Mouse (Mus musculus): ENCODE results near the gene Timp4. TPM values are rescaled to one million over a fixed set of nuclear protein-coding genes. Genes with fewer than 3 reads are reported as not detected.

The Timp4 gene
- polyA plus RNA-seq, 1 experiment from 2014 or later: 0.05 TPM

DNA sequence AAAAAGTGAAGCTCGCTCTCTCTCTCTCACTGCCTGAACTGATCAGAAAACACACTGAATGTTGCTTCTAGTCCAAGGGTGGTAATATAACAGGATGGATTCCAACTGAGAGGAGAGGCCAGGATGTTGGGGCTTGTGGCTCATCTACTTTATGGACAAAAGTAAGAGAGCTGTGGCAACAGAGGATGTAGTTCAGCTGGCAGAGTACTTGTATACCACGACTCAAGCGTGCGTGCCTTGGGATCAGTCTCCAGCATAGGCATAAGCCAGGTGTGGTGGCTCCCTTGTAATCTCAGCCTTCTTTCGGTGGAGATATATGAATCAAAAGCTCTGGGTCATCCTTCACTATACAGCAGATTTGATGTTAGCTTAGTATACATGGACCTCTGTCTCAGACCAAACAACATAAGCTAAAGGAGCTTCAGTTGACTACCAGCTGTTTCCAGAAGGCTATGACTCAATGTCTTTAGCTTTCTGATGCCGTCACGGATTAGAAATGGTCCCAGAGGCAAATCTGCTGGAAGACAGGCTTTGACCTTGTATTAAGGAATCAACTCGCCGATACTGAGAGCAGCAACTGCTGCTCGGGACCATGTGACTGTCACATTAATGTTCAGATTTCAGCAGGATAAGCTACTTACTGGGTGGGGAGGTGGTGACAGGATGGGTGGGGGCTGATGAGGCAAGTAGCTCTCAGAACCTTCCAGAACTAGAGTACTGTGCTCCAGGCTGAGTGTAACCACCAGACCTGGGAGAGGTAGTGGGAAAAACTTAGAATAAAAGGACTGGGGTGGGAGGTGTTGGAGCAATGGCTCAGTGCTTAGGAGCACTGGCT, 16.8 kb upstream of the Timp4 start:
- DNase-seq (ENCODE audit: low spot score, missing footprints) (peak; percentile 66), ATAC-seq (ENCODE audit: low FRiP score) (no peak)
- Histone ChIP-seq H3K9me3 (ENCODE audit: control insufficient read depth, low read length) (no peaks in the 10 kb centered on the region), H3K4me3 (ENCODE audit: low read depth, low read length) (no peak overlapping the region), H3K36me3 (ENCODE audit: control insufficient read depth, insufficient read depth, low read length) (no peaks in the 10 kb centered on the region), H3K9ac (ENCODE audit: low read length) (no peak overlapping the region), H3K27me3 (ENCODE audit: control insufficient read depth, insufficient read depth, low read length) (no peaks in the 10 kb centered on the region), H3K4me1 (ENCODE audit: control insufficient read depth, insufficient read depth, low read length) (peaks cover 3% of the 10 kb centered on the region; the same call in 1 of the 2 replicates), H3K4me2 (no peak overlapping the region), H3K27ac (ENCODE audit: low read depth, low read length) (no peak overlapping the region)
- WGBS: 87% methylated on average over 10 of the region's 10 CpGs

DNA sequence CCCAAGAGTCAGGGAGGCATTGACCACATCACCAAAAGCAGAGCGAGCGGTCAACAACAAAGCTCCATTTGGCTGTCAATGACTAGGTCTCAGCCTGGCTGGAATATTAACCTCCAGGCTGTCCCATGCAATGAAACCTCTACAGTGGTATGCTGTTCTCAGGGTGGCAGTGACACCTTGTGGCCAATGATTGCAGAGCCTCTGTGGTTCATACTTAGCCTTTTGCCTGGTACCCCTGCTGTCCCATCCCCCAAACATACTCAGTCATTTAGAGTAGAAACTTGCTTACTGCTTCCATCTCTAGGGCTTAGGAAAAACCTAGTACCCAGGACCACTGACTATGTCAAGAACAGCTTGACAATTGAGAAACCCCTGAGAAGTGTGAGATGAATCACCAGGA, 15.9 kb upstream of the Timp4 start:
- Histone ChIP-seq H3K4me3 (ENCODE audit: low read depth, low read length) (no peak overlapping the region), H3K27me3 (ENCODE audit: control insufficient read depth, insufficient read depth, low read length) (no peaks in the 10 kb centered on the region), H3K27ac (ENCODE audit: low read depth, low read length) (no peak overlapping the region), H3K4me1 (ENCODE audit: control insufficient read depth, insufficient read depth, low read length) (peaks cover 3% of the 10 kb centered on the region; the same call in 1 of the 2 replicates), H3K36me3 (ENCODE audit: control insufficient read depth, insufficient read depth, low read length) (no peaks in the 10 kb centered on the region), H3K9ac (ENCODE audit: low read length) (no peak overlapping the region), H3K9me3 (ENCODE audit: control insufficient read depth, low read length) (no peaks in the 10 kb centered on the region), H3K4me2 (no peak overlapping the region)
- DNase-seq (ENCODE audit: low spot score, missing footprints) (peak; percentile 94), ATAC-seq (ENCODE audit: low FRiP score) (peak; percentile 65; the same call in 1 of the 2 replicates)
- WGBS: 52% methylated on average over 2 of the region's 2 CpGs

DNA sequence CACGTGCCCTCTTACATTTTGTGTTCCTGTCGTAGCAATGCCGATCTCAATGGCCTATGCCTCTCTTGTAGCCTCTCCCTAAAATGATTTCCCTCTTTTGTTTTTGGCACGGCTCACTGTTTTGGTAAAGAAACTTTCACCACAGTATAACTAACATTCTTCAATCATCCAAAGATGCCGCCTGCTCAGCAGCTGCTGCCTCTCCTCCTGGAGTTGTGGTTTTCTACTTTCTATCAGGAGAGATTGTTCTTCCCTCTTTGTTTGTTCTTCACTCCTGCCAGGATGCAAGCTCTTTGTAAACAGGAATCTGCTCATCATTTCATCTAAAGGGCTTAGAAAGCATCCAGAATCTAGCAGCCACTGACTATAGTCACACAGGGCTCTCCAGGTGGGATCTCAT, 14.8 kb upstream of the Timp4 start:
- ATAC-seq (ENCODE audit: low FRiP score) (no peak), DNase-seq (ENCODE audit: low spot score, missing footprints) (no peak)
- Histone ChIP-seq H3K27me3 (ENCODE audit: control insufficient read depth, insufficient read depth, low read length) (no peaks in the 10 kb centered on the region), H3K9me3 (ENCODE audit: control insufficient read depth, low read length) (no peaks in the 10 kb centered on the region), H3K27ac (ENCODE audit: low read depth, low read length) (no peak overlapping the region), H3K4me1 (ENCODE audit: control insufficient read depth, insufficient read depth, low read length) (peaks cover 3% of the 10 kb centered on the region; the same call in 1 of the 2 replicates), H3K4me3 (ENCODE audit: low read depth, low read length) (no peak overlapping the region), H3K36me3 (ENCODE audit: control insufficient read depth, insufficient read depth, low read length) (no peaks in the 10 kb centered on the region), H3K9ac (ENCODE audit: low read length) (no peak overlapping the region), H3K4me2 (no peak overlapping the region)
- WGBS: 88% methylated on average over 5 of the region's 5 CpGs

DNA sequence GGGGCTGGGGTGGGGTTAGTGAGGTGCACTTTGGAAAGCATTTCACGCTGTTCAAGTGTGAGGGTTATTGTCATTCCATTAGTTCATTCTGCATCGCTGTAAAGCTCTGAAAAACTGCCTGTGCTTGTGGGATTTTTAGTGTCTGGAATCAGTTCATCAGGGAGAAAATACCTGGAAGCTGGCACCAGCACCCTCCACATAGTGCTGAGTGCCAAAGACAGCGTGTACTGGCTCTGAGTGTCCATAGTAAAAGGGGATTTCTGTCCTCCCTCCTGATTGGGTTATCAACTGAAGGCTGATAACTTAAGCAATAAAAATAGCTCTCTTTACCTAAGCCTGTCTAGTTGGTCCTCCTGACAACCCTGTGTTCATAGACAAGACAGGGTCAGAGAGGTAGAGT, 8.5 kb upstream of the Timp4 start:
- H3K27ac ChIP-seq (ENCODE audit: low read depth, low read length): no peak overlapping the region
- DNase-seq (ENCODE audit: low spot score, missing footprints) (peak; percentile 49), ATAC-seq (ENCODE audit: low FRiP score) (no peak)
- WGBS: 90% methylated on average over 3 of the region's 3 CpGs
- no peak overlapping the region for H3K4me2 ChIP-seq
- H3K9ac ChIP-seq (ENCODE audit: low read length): no peak overlapping the region
- no peaks in the 10 kb centered on the region for H3K36me3 ChIP-seq (ENCODE audit: control insufficient read depth, insufficient read depth, low read length)
- no peaks in the 10 kb centered on the region for H3K9me3 ChIP-seq (ENCODE audit: control insufficient read depth, low read length)
- H3K4me3 ChIP-seq (ENCODE audit: low read depth, low read length): no peak overlapping the region
- no peaks in the 10 kb centered on the region for H3K27me3 ChIP-seq (ENCODE audit: control insufficient read depth, insufficient read depth, low read length)
- H3K4me1 ChIP-seq (ENCODE audit: control insufficient read depth, insufficient read depth, low read length): no peaks in the 10 kb centered on the region

DNA sequence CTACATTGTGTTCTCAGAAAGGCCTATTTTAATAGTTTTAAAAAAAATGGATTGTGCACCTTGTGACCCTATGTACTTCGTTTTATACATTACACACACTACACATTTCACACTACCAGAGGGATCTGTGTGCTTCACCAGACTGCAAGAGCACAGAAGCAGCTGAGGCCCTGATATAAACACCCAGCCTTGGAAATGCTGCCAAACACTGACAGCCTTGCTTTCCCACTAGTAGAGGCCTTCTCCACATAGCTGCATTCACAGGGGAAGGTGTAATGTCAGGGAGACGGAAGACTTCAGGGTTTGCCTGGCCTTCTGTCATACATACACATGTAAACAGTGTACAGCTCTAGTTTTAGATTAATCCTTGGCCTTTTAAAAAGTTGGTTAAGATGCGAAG, 3.2 kb upstream of the Timp4 start:
- Histone ChIP-seq H3K9ac (ENCODE audit: low read length) (no peak overlapping the region), H3K27ac (ENCODE audit: low read depth, low read length) (no peak overlapping the region), H3K4me1 (ENCODE audit: control insufficient read depth, insufficient read depth, low read length) (peaks cover 10% of the 10 kb centered on the region), H3K36me3 (ENCODE audit: control insufficient read depth, insufficient read depth, low read length) (no peaks in the 10 kb centered on the region), H3K4me3 (ENCODE audit: low read depth, low read length) (no peak overlapping the region), H3K9me3 (ENCODE audit: control insufficient read depth, low read length) (no peaks in the 10 kb centered on the region), H3K4me2 (no peak overlapping the region), H3K27me3 (ENCODE audit: control insufficient read depth, insufficient read depth, low read length) (no peaks in the 10 kb centered on the region)
- ATAC-seq (ENCODE audit: low FRiP score) (no peak), DNase-seq (ENCODE audit: low spot score, missing footprints) (no peak)
- 84% methylated on average over 3 of the region's 3 CpGs for WGBS

DNA sequence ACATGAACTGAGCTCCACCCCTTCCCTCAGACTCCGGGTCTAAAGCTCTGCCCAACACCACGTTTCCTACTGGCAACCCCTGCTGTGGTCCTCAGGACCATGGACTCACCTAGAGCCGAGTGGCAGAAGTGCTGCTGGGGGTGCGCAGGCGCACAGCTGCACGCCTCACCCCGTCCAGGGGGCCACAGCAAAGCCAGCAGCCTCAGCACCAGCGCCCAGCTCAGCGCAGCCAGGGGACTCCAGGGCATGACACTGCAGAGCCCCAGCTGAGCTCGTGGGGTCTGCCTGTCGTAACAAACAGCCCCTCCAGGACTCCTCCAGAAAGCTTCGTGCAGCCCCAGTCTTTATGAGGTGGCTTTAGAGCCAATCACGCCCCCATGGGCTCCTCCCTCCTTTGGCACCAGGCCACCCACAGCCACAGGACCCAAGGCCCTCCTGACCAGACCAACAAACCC, 447 bp downstream of the Timp4 start:
- H3K9me3 ChIP-seq (ENCODE audit: control insufficient read depth, low read length): no peaks in the 10 kb centered on the region
- no peaks in the 10 kb centered on the region for H3K36me3 ChIP-seq (ENCODE audit: control insufficient read depth, insufficient read depth, low read length)
- no peak overlapping the region for H3K27ac ChIP-seq (ENCODE audit: low read depth, low read length)
- peaks cover 15% of the 10 kb centered on the region for H3K4me1 ChIP-seq (ENCODE audit: control insufficient read depth, insufficient read depth, low read length)
- no peaks in the 10 kb centered on the region for H3K27me3 ChIP-seq (ENCODE audit: control insufficient read depth, insufficient read depth, low read length)
- H3K4me3 ChIP-seq (ENCODE audit: low read depth, low read length): no peak overlapping the region
- H3K4me2 ChIP-seq: peak overlapping the region; percentile 19; the same call in 1 of the 2 replicates
- no peak overlapping the region for H3K9ac ChIP-seq (ENCODE audit: low read length)
- DNase-seq (ENCODE audit: low spot score, missing footprints) (no peak), ATAC-seq (ENCODE audit: low FRiP score) (no peak; the same call in 1 of the 2 replicates)
- WGBS: 3% methylated on average over 13 of the region's 13 CpGs

DNA sequence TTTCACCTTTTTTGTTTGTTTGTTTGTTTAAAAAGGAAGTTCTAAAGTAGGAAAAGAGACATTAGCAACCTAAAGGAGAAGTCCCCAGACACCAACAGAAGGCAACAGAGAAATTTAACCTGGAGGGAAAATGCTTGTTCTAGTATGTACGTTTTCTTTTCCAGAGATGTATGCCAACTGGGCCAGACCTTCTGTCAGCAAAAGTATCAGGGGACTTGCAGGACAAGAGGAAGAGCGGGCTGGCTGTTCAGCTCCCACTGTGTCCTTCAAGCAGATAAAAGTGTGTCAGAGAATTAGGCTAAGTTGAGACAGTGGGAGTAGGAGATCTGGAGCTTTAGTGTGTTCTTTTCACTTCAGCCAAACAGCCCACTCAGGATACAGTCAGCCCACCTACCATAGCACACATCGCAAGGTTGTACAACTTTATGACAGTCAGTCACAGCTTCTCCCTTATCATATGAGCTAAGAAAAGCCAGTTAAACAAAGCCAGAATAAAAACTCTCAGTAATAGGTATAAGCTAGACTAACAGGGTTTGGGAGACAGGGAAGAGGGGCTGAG, 6.4 kb downstream of the Timp4 start:
- no peaks in the 10 kb centered on the region for H3K9me3 ChIP-seq (ENCODE audit: control insufficient read depth, low read length)
- H3K4me1 ChIP-seq (ENCODE audit: control insufficient read depth, insufficient read depth, low read length): peaks cover 5% of the 10 kb centered on the region; the same call in 1 of the 2 replicates
- 82% methylated on average over 3 of the region's 3 CpGs for WGBS
- no peak overlapping the region for H3K4me2 ChIP-seq
- H3K4me3 ChIP-seq (ENCODE audit: low read depth, low read length): no peak overlapping the region
- H3K9ac ChIP-seq (ENCODE audit: low read length): no peak overlapping the region
- H3K27ac ChIP-seq (ENCODE audit: low read depth, low read length): no peak overlapping the region
- no peaks in the 10 kb centered on the region for H3K36me3 ChIP-seq (ENCODE audit: control insufficient read depth, insufficient read depth, low read length)
- ATAC-seq (ENCODE audit: low FRiP score): no peak
- H3K27me3 ChIP-seq (ENCODE audit: control insufficient read depth, insufficient read depth, low read length): no peaks in the 10 kb centered on the region
- no peak for DNase-seq (ENCODE audit: low spot score, missing footprints)

DNA sequence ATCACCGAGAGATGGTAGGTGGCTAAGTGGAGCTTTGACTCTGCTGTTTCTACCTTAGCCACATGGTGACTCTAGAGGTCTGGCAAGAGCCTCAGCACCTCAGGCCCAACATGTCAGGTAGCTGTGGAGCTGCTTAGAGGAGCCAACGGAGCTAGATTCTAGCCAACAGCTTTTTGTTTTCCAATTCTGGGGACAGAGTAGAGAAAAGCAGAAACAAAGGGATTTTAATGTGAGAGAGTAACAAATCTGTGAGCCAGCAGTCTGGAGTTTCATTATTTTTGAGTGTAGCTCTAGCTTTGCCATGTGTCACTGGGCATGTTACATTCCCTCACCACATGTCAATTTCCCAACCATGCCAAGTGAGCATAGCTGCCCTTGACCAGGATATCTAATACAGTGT, 7.8 kb downstream of the Timp4 start:
- Histone ChIP-seq H3K4me2 (no peak overlapping the region), H3K9me3 (ENCODE audit: control insufficient read depth, low read length) (no peaks in the 10 kb centered on the region)
- WGBS: 81% methylated on average over 2 of the region's 2 CpGs

DNA sequence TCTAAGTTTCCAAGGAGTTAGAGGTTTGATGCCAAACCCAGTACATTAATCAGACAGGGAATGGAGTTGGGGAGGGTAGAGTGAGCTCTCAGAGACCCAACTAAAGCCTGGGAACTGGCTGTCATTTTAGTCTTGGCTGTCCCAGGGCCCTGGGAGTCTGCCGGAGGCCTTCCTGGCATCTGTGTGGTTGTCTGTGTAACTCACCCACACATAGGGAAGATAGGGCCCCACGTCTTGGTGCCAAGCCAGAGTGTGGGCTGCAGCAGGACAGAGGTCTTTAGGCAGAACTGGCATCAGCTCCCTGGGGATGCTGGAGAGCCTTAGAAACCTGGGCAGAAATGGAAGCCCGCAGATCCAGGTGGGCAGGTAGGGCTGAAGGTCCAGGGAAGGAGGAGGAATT, 10.1 kb downstream of the Timp4 start:
- H3K9ac ChIP-seq (ENCODE audit: low read length): no peak overlapping the region
- no peaks in the 10 kb centered on the region for H3K4me1 ChIP-seq (ENCODE audit: control insufficient read depth, insufficient read depth, low read length)
- no peak for ATAC-seq (ENCODE audit: low FRiP score)
- 84% methylated on average over 3 of the region's 3 CpGs for WGBS
- no peaks in the 10 kb centered on the region for H3K27me3 ChIP-seq (ENCODE audit: control insufficient read depth, insufficient read depth, low read length)
- H3K9me3 ChIP-seq (ENCODE audit: control insufficient read depth, low read length): no peaks in the 10 kb centered on the region
- H3K4me3 ChIP-seq (ENCODE audit: low read depth, low read length): no peak overlapping the region
- H3K36me3 ChIP-seq (ENCODE audit: control insufficient read depth, insufficient read depth, low read length): no peaks in the 10 kb centered on the region
- no peak overlapping the region for H3K27ac ChIP-seq (ENCODE audit: low read depth, low read length)
- no peak for DNase-seq (ENCODE audit: low spot score, missing footprints)
- no peak overlapping the region for H3K4me2 ChIP-seq

More for the DNA sequence above, 7.8 kb downstream of the Timp4 start:
- Histone ChIP-seq H3K27ac (ENCODE audit: low read depth, low read length) (no peak overlapping the region), H3K4me1 (ENCODE audit: control insufficient read depth, insufficient read depth, low read length) (peaks cover 5% of the 10 kb centered on the region; the same call in 1 of the 2 replicates), H3K4me3 (ENCODE audit: low read depth, low read length) (no peak overlapping the region), H3K36me3 (ENCODE audit: control insufficient read depth, insufficient read depth, low read length) (no peaks in the 10 kb centered on the region), H3K27me3 (ENCODE audit: control insufficient read depth, insufficient read depth, low read length) (no peaks in the 10 kb centered on the region), H3K9ac (ENCODE audit: low read length) (no peak overlapping the region)
- ATAC-seq (ENCODE audit: low FRiP score): no peak
- no peak for DNase-seq (ENCODE audit: low spot score, missing footprints)
